Mouse (Mus musculus): ENCODE results near the gene Impdh2. TPM values are rescaled to one million over a fixed set of nuclear protein-coding genes. Genes with fewer than 3 reads are reported as not detected.

Gene Impdh2
- polyA plus RNA-seq, 1 experiment from 2014 or later: 185 TPM

DNA sequence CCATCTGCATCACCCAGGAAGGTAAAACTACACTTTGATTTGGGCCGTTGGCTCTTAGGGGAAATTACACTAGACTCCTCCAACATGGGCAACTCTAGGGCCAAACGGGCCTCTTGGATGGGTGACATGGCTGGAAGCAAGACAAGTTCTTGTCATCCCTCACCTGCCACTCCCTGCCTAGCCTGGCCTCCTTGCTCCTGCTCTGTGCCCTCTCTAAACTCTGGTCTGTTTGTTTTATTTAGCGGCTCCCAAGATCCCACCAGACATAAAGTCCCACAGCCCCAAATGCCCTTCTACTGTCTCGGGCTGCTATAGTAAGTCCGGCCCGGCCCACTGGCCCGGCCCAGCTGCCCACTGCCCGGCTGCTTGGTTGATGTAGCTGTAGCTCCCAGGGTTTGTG, 3.6 kb downstream of the Impdh2 start:
- H3K27me3 ChIP-seq (ENCODE audit: insufficient read depth, poor library complexity, severe bottlenecking): no peaks in the 10 kb centered on the region
- H3K36me3 ChIP-seq: peaks cover 60% of the 10 kb centered on the region
- H3K4me3 ChIP-seq: no peak overlapping the region
- H3K9me3 ChIP-seq: no peaks in the 10 kb centered on the region
- no peak overlapping the region for H3K27ac ChIP-seq
- 95% methylated on average over 8 of the region's 8 CpGs for WGBS
- peaks cover 44% of the 10 kb centered on the region for H3K4me1 ChIP-seq (replicated peaks)
- no peak for DNase-seq (ENCODE audit: low spot score)

DNA sequence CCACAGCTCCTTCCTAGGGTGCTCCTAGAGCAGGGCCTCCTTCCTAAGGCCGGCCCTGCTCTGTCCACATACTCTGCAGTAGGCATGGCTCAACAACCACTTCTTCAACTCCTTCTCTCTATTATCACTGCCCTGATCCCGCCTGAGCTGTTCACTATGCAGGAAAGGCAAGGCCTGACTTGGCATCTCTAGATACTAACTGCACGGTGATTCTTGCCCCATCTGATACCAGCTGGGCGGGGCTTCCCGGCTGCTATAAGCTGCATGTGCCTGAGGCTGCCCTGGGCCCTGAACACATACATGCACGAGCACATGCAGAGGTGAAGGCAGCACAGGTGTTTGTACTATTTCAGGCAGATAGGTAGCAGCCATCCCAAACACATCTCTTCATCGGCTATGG, 4.0 kb downstream of the Impdh2 start:
- Histone ChIP-seq H3K4me3 (0 out of 2 replicates have a peak overlapping the region, but pooled peaks have one; percentile 9), H3K9me3 (no peaks in the 10 kb centered on the region), H3K4me1 (replicated peaks) (peaks cover 48% of the 10 kb centered on the region), H3K27me3 (ENCODE audit: insufficient read depth, poor library complexity, severe bottlenecking) (no peaks in the 10 kb centered on the region), H3K36me3 (peaks cover 55% of the 10 kb centered on the region), H3K27ac (no peak overlapping the region)
- WGBS: 88% methylated on average over 7 of the region's 7 CpGs
- no peak for DNase-seq (ENCODE audit: low spot score)

DNA sequence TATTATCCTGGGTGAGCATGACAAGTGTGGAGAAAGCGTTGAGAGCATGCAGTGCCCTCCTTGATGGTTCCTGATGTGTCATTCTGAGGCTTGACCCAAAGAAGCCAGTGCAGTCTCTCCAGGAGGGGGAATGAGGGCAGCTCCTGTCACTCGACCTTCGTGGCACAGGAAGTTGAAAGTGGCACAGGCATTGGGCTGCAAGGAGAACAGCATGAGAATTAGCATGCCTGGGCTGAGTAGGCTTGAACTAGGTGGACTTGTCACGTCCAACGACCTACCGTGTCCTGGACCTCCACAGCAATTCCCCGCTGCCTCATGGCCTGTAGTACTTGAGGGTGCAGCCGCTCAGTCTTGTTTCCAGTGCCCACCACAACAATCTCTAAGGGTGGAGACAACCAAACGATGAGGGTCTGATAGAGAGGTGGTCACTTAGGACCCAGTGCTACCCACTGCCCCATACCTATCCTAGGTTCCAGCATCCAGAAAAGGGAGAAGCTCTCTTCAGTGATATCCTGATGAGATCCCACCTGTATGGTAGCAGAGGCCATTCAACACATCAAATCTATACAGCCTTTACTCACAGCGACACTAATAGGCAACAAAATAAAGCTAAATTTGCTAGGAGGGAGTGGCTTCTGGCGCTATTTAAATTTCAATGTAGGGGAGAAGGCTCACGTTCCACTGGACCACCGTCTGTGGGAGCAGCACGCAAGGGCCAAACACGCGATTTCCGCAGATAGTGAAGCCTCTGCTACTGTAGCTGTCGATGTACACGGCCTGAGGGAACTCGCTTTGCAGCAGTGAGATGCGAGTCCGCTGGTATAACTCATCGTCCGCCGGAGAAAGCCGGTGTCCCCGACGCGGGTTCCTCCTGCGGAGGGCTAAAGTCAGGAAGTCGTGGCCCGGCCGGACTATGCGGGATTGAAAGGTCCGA, 6.1 kb downstream of the Impdh2 start:
- Histone ChIP-seq H3K4me3 (peak overlapping the region; percentile 74), H3K36me3 (peaks cover 57% of the 10 kb centered on the region), H3K4me1 (replicated peaks) (peaks cover 60% of the 10 kb centered on the region), H3K9me3 (no peaks in the 10 kb centered on the region), H3K27me3 (ENCODE audit: insufficient read depth, poor library complexity, severe bottlenecking) (no peaks in the 10 kb centered on the region), H3K27ac (peak overlapping the region; percentile 94)
- WGBS: 14% methylated on average over 35 of the region's 35 CpGs
- no peak for DNase-seq (ENCODE audit: low spot score)

DNA sequence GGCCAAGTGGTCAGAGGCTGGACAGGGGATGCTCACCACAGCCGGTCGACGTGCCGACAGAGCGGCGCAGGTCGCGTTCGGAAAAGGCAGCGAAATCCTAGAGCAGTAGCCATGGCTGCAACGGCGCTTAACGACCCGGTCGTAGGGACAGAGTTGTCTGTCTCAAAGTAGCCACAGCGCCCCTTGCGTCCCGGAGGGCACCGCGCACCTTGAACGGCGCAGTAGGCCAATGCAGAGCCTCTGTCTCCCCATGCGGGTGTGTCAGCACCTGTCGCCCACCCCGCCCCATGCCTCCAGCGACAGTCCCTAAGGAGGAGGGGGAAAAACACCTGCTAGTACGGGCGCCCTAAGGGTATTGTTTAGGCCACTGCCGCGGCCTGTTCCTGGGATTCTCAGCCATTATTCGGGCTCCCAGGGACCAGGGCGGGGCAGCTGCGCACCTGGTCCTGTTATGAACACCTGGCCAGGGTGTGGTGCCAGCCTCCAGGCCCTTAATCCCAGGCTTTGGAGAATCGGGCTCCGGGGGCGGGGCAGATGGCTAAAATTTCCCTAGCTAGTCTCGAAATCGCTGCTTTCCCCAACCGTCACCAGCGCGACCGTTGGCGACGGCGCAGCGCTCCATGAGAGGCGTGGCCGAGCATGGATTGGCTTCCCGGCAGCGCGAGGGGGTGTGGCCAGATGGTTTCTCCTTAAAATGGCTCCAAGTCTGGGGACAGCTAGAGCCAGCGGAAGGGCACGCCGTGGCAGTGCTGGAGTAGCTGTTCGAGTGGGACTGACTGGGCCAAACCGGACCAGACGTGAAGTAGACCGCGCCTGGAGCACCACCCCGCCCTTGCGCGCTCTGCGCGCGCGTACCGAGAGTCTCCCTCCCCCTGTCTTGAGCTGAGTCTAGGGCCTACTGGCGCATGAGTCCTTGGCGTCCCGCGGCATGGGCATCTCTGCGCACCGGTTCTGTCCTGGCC, 7.0 kb downstream of the Impdh2 start, which contains the start of gene Ndufaf3:
Gene Ndufaf3 (minus strand): TSS at position 620 of the 962 bp plus-strand sequence.
- Histone ChIP-seq H3K4me1 (replicated peaks) (peaks cover 54% of the 10 kb centered on the region), H3K27me3 (ENCODE audit: insufficient read depth, poor library complexity, severe bottlenecking) (no peaks in the 10 kb centered on the region)
- WGBS: under 1% methylated on average over 73 of the region's 73 CpGs

DNA sequence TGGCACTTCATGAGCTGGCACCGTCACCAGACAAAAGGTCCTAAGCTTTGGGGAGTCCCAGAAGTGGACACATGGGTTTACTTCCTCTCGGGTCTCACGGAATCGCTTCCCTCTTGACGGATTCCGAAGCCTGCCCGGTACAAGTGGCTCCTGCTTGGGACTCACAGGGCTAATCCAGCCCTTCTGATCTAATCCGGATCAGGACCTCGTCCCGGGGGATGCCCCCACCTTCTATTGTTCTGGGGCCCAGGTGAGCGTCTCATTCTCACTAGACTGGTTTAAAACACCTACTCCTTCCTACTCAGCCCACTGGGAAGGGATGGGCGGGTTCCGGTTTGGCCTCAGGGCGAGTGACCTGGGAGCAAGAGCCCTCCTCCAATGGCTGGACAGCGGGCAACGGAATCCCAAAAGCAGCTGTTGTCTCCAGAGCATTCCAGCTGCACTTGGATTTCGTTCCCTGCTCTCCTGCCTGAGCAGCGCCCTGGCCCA, 7.9 kb downstream of the Impdh2 start:
- Histone ChIP-seq H3K4me3 (peak overlapping the region; percentile 74), H3K27ac (peak overlapping the region; percentile 94), H3K4me1 (replicated peaks) (peaks cover 56% of the 10 kb centered on the region), H3K27me3 (ENCODE audit: insufficient read depth, poor library complexity, severe bottlenecking) (no peaks in the 10 kb centered on the region), H3K9me3 (no peaks in the 10 kb centered on the region), H3K36me3 (peaks cover 57% of the 10 kb centered on the region)
- WGBS: 8% methylated on average over 18 of the region's 18 CpGs
- DNase-seq (ENCODE audit: low spot score): no peak

More for the DNA sequence above, 7.0 kb downstream of the Impdh2 start, which contains the start of gene Ndufaf3:
- Histone ChIP-seq H3K4me3 (peak within 1 kb of the TSS; percentile 74), H3K27ac (peak within 1 kb of the TSS; percentile 94), H3K9me3 (no peaks in the 10 kb centered on the region), H3K36me3 (peaks cover 57% of the 10 kb centered on the region)
- peak; percentile 94 for DNase-seq (ENCODE audit: low spot score)

DNA sequence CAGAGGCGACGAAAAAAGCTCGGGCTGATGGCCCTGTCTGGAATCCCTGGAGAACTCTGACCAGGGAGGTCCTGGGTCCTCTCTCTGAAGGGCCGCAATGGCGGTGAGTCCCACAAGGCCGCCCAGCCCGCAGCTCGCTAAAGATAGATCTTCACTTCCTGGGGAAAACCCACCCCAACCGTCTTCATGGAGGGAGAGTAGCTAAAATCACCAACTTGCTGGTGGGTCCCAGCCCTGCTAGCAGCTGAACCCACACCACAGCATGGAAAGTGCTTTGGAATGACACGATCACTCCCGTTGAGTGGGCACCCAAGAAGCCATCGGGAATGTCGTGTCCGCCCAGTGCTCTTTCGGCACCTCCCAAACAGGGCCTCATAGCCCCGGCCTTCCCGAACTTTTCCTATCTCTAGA, 8.4 kb downstream of the Impdh2 start:
- peak overlapping the region; percentile 74 for H3K4me3 ChIP-seq
- no peaks in the 10 kb centered on the region for H3K9me3 ChIP-seq
- H3K36me3 ChIP-seq: peaks cover 57% of the 10 kb centered on the region
- DNase-seq (ENCODE audit: low spot score): no peak
- 78% methylated on average over 17 of the region's 17 CpGs for WGBS
- H3K4me1 ChIP-seq (replicated peaks): peaks cover 61% of the 10 kb centered on the region
- peak overlapping the region; percentile 94 for H3K27ac ChIP-seq
- H3K27me3 ChIP-seq (ENCODE audit: insufficient read depth, poor library complexity, severe bottlenecking): no peaks in the 10 kb centered on the region

GRCm38 (mm10) chr9:108569381-108570206, 9.5 kb downstream of the Impdh2 start, which contains the start of gene Dalrd3:
Gene Dalrd3 (plus strand): TSS chr9:108569886.
- H3K4me1 ChIP-seq (replicated peaks): peaks cover 72% of the 10 kb centered on the region
- peak within 1 kb of the TSS; percentile 94 for H3K27ac ChIP-seq
- DNase-seq (ENCODE audit: low spot score): peak; percentile 94
- peak within 1 kb of the TSS; percentile 81 for H3K4me3 ChIP-seq
- WGBS: 7% methylated on average over 42 of the region's 42 CpGs
- H3K36me3 ChIP-seq: peaks cover 57% of the 10 kb centered on the region
- no peaks in the 10 kb centered on the region for H3K9me3 ChIP-seq
- no peaks in the 10 kb centered on the region for H3K27me3 ChIP-seq (ENCODE audit: insufficient read depth, poor library complexity, severe bottlenecking)

- Histone ChIP-seq H3K4me3 (peak overlapping the region; percentile 81), H3K27ac (peak overlapping the region; percentile 86), H3K4me1 (replicated peaks) (peaks cover 79% of the 10 kb centered on the region), H3K9me3 (no peaks in the 10 kb centered on the region), H3K27me3 (ENCODE audit: insufficient read depth, poor library complexity, severe bottlenecking) (no peaks in the 10 kb centered on the region), H3K36me3 (peaks cover 57% of the 10 kb centered on the region)
- 2% methylated on average over 40 of the region's 40 CpGs for WGBS
- peak; percentile 79 for DNase-seq (ENCODE audit: low spot score)
Measured at GRCm38 (mm10) chr9:108570207-108570896, 10.3 kb downstream of the Impdh2 start.

- Histone ChIP-seq H3K27ac (no peak overlapping the region), H3K9me3 (no peaks in the 10 kb centered on the region), H3K4me1 (replicated peaks) (peaks cover 80% of the 10 kb centered on the region), H3K36me3 (peaks cover 60% of the 10 kb centered on the region), H3K4me3 (no peak overlapping the region), H3K27me3 (ENCODE audit: insufficient read depth, poor library complexity, severe bottlenecking) (0 out of 2 replicates have a peak, but pooled peaks cover 2% of the 10 kb centered on the region)
- DNase-seq (ENCODE audit: low spot score): no peak
- 94% methylated on average over 16 of the region's 16 CpGs for WGBS
Measured at GRCm38 (mm10) chr9:108571401-108571973, 11.4 kb downstream of the Impdh2 start.

DNA sequence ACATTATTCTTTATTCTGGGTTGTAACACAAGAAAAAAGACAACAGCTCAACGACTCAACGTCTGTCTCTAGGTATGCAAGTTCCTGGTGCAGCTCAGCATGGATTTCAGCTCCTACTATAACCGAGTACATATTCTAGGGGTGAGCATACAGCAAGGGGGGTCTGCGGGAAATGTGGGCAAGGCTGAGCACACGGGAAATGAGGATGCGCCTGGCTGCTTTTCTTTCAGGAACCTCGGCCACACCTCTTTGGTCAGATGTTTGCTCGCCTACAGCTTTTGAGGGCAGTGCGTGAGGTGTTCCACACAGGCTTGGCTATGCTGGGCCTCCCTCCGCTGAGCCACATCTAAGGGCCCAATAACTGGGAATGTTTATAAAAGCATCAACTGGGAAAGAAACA, 12.2 kb downstream of the Impdh2 start:
- Histone ChIP-seq H3K4me3 (no peak overlapping the region), H3K27ac (no peak overlapping the region), H3K4me1 (replicated peaks) (peaks cover 83% of the 10 kb centered on the region), H3K36me3 (peaks cover 65% of the 10 kb centered on the region), H3K9me3 (no peaks in the 10 kb centered on the region), H3K27me3 (ENCODE audit: insufficient read depth, poor library complexity, severe bottlenecking) (0 out of 2 replicates have a peak, but pooled peaks cover 7% of the 10 kb centered on the region)
- no peak for DNase-seq (ENCODE audit: low spot score)
- WGBS: 88% methylated on average over 10 of the region's 10 CpGs

All from hindbrain, embryonic 10.5 days (tissue).